Mouse (Mus musculus): ENCODE data around the gene Ascc2.

- TF ChIP-seq ZC3H11A (IDR thresholded peaks at IDR 0.05; ENCODE audit: borderline replicate concordance, low read depth, low read length) (no peak), MAFK (IDR thresholded peaks at IDR 0.05; ENCODE audit: insufficient read depth, low read depth, low read length) (no peak), CHD2 (IDR thresholded peaks at IDR 0.05; ENCODE audit: low read depth, low read length) (no peak)
These were observed 714 bp downstream of the Ascc2 start for GRCm38 (mm10) chr11:4638261-4638660.
